Mouse (Mus musculus) cerebellum, adult (tissue): Measurements from ENCODE around the gene Dnajc6.

ENCODE experiments used
- ATAC-seq: cut with Nextera tagmentation; 2 replicates; pipeline ENCODE4 v1.9.2; 2017; ENCODE audit warnings: mild to moderate bottlenecking, moderate library complexity, mixed read lengths; ENCODE audit not compliant: insufficient number of reproducible peaks, low FRiP score, low TSS enrichment

The Dnajc6 gene

DNA sequence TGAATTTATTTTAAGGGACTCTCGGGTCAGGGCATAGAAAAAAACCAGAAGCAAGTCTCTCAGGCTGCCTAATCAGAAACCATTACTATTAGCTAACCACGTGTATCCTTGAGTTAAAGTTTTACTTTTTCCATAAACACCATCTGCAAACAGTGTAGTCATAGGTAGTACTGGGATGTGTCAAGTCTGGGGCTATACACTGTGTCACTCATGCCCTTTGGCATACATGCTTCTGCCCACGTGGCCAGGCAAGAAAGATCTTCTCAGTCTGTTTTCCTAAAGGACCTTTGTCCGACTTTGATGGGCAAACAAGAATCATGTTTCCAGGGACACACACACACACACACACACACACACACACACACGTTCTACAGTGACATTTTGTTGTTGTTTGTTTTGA lies 178.3 kb downstream of the Dnajc6 start:
- ATAC-seq: no peak

DNA sequence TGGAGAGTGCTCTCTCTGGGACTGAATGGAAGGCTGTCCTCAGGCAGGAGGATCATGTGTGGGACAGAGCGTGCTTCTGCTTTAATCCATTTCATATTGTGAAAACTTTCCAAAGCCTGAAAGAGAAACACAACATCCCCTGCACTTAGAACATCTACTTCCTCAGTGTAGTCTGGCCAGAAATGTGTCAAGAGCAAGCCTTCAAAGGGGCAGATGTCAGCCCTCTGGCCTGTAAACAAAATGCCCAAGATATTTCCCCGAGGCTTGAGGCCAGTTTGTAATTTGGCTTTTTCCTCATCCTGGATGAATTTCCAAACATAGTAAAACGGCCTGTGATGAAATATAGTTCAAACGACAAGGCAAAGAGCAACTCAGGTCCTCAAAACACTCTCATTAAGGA lies 179.3 kb downstream of the Dnajc6 start:
- no peak for ATAC-seq

DNA sequence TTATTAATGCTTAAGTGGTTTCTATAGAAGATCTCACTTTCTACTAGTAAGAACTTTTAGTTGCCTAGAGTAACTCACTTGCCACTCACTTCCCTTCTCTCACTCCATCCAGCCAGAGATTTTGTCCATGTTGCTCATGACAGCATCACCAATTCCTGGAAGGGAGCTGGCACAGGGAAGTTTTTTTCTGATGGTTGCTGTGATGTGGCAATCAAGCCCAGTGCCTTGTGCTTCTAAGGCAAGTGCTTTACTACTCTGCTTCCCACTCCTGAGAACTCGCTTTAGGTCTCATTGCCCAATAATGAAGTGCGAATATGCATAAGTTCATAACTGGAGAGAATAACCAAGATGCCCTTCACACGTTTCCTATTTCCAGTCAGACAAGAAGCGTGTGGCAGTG lies 186.2 kb downstream of the Dnajc6 start:
- no peak for ATAC-seq

DNA sequence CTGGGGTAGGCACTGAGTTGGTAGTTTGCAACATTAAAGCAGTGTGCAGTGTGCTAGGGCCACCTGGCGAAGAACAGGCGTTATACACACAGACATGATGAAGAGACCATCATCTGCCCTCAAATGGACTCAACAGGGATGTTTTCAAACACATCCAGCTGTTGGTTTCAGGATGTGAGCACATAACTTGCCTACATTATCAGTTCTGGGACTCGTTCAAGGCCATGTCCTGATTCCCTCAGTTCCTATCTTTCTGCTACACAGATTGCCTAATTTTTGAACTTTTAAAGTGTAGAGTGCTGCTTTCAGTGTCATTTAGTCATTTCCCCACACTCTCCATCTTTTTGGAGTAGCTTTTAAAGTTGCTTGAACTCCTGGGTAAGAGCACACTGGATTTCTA lies 186.6 kb downstream of the Dnajc6 start:
- ATAC-seq: no peak

DNA sequence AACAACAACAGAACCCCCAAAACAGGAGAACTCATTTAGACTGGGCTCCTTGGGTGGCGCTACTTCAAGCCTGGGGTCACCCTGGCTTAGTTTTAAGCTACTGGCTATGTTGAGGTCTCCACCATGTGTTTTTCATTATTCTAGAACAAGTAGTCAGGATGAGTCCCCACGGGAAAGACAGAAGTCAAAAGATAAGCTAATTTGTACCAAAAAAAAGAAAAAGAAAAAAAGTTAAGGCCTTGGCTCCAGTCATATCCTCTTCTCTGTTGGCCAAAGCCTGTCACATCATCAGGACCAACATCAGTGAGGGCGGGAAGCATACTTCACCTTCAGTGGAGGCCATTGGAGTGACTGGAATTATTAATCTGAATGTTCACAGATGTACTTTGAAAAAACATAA lies 188.4 kb downstream of the Dnajc6 start:
- ATAC-seq: no peak

DNA sequence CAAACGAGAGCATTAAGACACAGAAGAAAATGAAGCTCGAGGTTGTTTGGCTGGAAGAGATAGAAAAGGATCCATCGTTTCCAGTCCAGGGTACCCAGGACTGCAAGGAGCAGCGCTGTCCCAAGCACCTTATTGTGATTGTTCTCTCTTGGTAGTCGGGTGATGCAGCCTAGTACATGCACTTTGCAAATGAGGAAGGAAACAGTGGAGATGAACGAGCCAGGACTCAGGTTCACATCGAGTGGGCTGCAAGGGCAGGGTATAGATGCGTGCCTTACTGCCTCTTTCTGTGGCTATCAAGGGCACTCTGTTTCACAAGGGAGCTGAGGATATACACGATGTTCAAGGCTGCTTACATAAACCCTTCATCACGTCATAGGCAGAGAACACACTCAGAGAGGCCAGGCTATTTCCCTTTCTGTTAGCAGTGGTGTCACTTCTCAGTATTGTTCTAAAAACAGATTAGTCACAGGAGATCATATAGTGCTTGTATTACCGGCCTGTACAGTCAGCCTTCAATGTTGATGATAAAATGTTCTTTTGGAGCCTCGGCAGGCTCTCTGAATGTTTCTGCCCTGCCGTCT lies 189.9 kb downstream of the Dnajc6 start:
- no peak for ATAC-seq

DNA sequence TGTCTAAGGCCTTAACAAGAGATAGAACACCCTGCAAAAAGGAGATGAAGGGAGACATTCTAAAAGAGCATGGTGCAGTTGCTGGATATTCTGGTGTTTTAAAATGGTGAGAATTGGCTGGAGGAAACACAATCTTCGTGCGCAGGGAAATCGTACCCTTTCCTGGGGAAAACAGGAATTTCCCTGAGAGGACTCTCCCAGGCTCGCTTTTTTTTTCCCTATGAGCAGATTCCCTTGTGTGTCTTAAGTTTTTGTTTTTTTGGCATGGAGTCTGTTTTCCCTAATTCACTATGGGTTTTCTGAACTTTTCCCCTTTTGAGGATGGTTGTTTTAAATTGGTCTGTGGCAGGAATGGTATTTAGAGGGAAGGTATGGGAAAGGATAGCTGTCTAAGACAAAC lies 192.8 kb downstream of the Dnajc6 start:
- no peak for ATAC-seq

DNA sequence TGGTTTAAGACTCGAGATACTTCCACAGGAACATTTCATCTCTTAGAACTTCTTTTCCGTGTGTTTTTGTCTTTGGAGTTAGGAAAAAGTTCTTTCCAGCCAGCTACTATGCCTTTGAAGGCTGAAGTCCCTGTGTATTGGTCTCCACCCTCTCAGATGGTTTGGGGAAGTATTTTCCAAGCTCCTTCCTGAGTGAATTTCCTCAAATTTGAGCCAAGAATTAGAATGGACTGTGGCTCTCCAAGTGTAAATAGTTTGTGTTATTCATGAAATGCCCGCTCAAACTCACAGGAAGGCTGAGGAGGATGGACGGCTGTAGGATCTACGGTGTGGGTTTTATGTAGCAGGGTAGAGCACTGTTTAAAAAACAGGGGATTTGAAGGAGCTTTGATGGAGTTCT lies 193.2 kb downstream of the Dnajc6 start:
- no peak for ATAC-seq
